Mouse (Mus musculus) neural tube, embryonic 12.5 days (tissue): Measurements from ENCODE around the gene Oas1a. TPM values are rescaled to one million over a fixed set of nuclear protein-coding genes. Genes with fewer than 3 reads are reported as not detected.

Experiments used
- ATAC-seq: fragments of 200-750 bp; cut with Nextera tagmentation; 2 replicates; pipeline ENCODE4 v1.8.0; 2017; ENCODE audit warnings: low read depth, mild to moderate bottlenecking, moderate TSS enrichment, moderate library complexity; ENCODE audit not compliant: low FRiP score
- H3K27ac ChIP-seq: fragments of 300-500 bp; sonication (generic); 2 replicates; pipeline ENCODE4 v1.5.1; 2016
- H3K27me3 ChIP-seq: fragments of 300-500 bp; sonication (generic); replicated peaks from 2 replicates; pipeline ENCODE4 v1.6.1; 2016; ENCODE audit warnings: mild to moderate bottlenecking
- H3K36me3 ChIP-seq: fragments of 300-500 bp; sonication (generic); 2 replicates; pipeline ENCODE4 v1.6.1; 2016; ENCODE audit warnings: mild to moderate bottlenecking
- H3K4me1 ChIP-seq: fragments of 300-500 bp; sonication (generic); 2 replicates; pipeline ENCODE4 v1.6.1; 2016
- H3K4me2 ChIP-seq: fragments of 300-500 bp; sonication (generic); replicated peaks from 2 replicates; pipeline ENCODE4 v1.6.1; 2016; ENCODE audit warnings: mild to moderate bottlenecking
- H3K4me3 ChIP-seq: fragments of 300-500 bp; sonication (generic); 2 replicates; pipeline ENCODE4 v1.5.1; 2016
- H3K9ac ChIP-seq: fragments of 300-500 bp; sonication (generic); 2 replicates; pipeline ENCODE4 v1.6.1; 2016; ENCODE audit warnings: mild to moderate bottlenecking
- H3K9me3 ChIP-seq: fragments of 300-500 bp; sonication (generic); 2 replicates; pipeline ENCODE4 v1.6.1; 2016; ENCODE audit warnings: mild to moderate bottlenecking
- WGBS: fragments of 180-500 bp; shearing (Covaris S2); methylation state at CpG from one replicate; pipeline ENCODE4 v1.1.7; 2016; 5-methylcytosine and 5-hydroxymethylcytosine counted together
- microRNA-seq: library from miRNA; unstranded; fragments of <30 nt; microRNA quantifications from one replicate; pipeline ENCODE4, GENCODE M21; 2017
- polyA plus RNA-seq: library from polyadenylated mRNA; unstranded; fragments of >200 nt; fragmentation: Nextera tagmentation; extraction: Ambion mirVana; gene quantifications from 2 replicates; pipeline ENCODE4 v1.2.1, GENCODE M21; 2016

Oas1a gene
- polyA plus RNA-seq, 1 experiment from 2014 or later = 0.79 TPM

GRCm38 (mm10) chr5:120865336-120865860, 41.9 kb downstream of the Oas1a start:
- no peak overlapping the region for H3K4me2 ChIP-seq
- no peak overlapping the region for H3K27ac ChIP-seq
- H3K36me3 ChIP-seq = no peaks in the 10 kb centered on the region
- H3K27me3 ChIP-seq = no peaks in the 10 kb centered on the region
- no peak overlapping the region for H3K9ac ChIP-seq
- WGBS = 67% methylated on average over 3 of the region's 3 CpGs
- H3K9me3 ChIP-seq = no peaks in the 10 kb centered on the region
- ATAC-seq = no peak
- H3K4me3 ChIP-seq = no peak overlapping the region
- H3K4me1 ChIP-seq = no peaks in the 10 kb centered on the region

GRCm38 (mm10) chr5:120861121-120861520, 46.2 kb downstream of the Oas1a start, which contains the start of gene Oas1h:
Gene Oas1h, plus strand, starts transcription at chr5:120861421.
- Histone ChIP-seq H3K4me2 (no peak within 1 kb of the TSS), H3K36me3 (no peaks in the 10 kb centered on the region), H3K27ac (no peak within 1 kb of the TSS), H3K9ac (no peak within 1 kb of the TSS), H3K4me1 (no peaks in the 10 kb centered on the region), H3K27me3 (no peaks in the 10 kb centered on the region), H3K9me3 (no peaks in the 10 kb centered on the region), H3K4me3 (no peak within 1 kb of the TSS)
- ATAC-seq = no peak
- WGBS = 45% methylated on average over 4 of the region's 4 CpGs

GRCm38 (mm10) chr5:120859241-120859640, 48.1 kb downstream of the Oas1a start:
- H3K4me1 ChIP-seq = no peaks in the 10 kb centered on the region
- no peak for ATAC-seq
- H3K27ac ChIP-seq = no peak overlapping the region
- H3K9ac ChIP-seq = no peak overlapping the region
- no peak overlapping the region for H3K4me2 ChIP-seq
- H3K27me3 ChIP-seq = no peaks in the 10 kb centered on the region
- no peak overlapping the region for H3K4me3 ChIP-seq
- WGBS = 85% methylated on average over 2 of the region's 2 CpGs
- no peaks in the 10 kb centered on the region for H3K36me3 ChIP-seq
- H3K9me3 ChIP-seq = peaks cover 3% of the 10 kb centered on the region

- H3K9ac ChIP-seq = no peak overlapping the region
- H3K27ac ChIP-seq = no peak overlapping the region
- no peak for ATAC-seq
- 66% methylated on average over 3 of the region's 3 CpGs for WGBS
- no peaks in the 10 kb centered on the region for H3K36me3 ChIP-seq
- H3K27me3 ChIP-seq = no peaks in the 10 kb centered on the region
- H3K4me1 ChIP-seq = no peaks in the 10 kb centered on the region
- H3K4me2 ChIP-seq = no peak overlapping the region
- peaks cover 11% of the 10 kb centered on the region for H3K9me3 ChIP-seq
- H3K4me3 ChIP-seq = no peak overlapping the region
Observed at GRCm38 (mm10) chr5:120849601-120850136, 57.7 kb downstream of the Oas1a start.

GRCm38 (mm10) chr5:120847067-120847466, 60.3 kb downstream of the Oas1a start, which contains the start of gene Oas1f:
Gene Oas1f, plus strand, starts transcription at chr5:120847367.
- Histone ChIP-seq H3K27me3 (no peaks in the 10 kb centered on the region), H3K9me3 (0 out of 2 replicates have a peak, but pooled peaks cover 3% of the 10 kb centered on the region), H3K4me2 (no peak within 1 kb of the TSS), H3K4me3 (no peak within 1 kb of the TSS), H3K4me1 (no peaks in the 10 kb centered on the region), H3K36me3 (no peaks in the 10 kb centered on the region), H3K9ac (no peak within 1 kb of the TSS), H3K27ac (no peak within 1 kb of the TSS)
- 89% methylated on average over 4 of the region's 4 CpGs for WGBS
- no peak for ATAC-seq

Small RNA genes lying within 50 kb of the gene (microRNA-seq; reads per million reads assigned to microRNA genes)
- gene Gm22907 = not detected

Other genes with a start within 250 kb of the Oas1a start
- gene Dtx1, start 195.6 kb downstream of the Oas1a start, polyA plus RNA-seq = 27.0 and 29.1 TPM in 2 replicates
- gene Oas2, start 157.7 kb downstream of the Oas1a start, polyA plus RNA-seq = 0.09 and 0.19 TPM in 2 replicates
- 0.23 and 0.47 TPM in 2 replicates for gene Oas3, start 129.9 kb downstream of the Oas1a start, polyA plus RNA-seq
- 0.24 TPM in 1 of 2 replicates, not detected in the other for gene Oas1e, start 112.0 kb downstream of the Oas1a start, polyA plus RNA-seq
- gene Oas1c, start 95.0 kb downstream of the Oas1a start, polyA plus RNA-seq = 0.33 and 0.58 TPM in 2 replicates
- gene Oas1f, start 60.2 kb downstream of the Oas1a start, polyA plus RNA-seq = not detected in 2 replicates
- not detected in 2 replicates for gene Oas1h, start 46.1 kb downstream of the Oas1a start, polyA plus RNA-seq
- gene Oas1g, start 19.9 kb downstream of the Oas1a start, polyA plus RNA-seq = 0.10 and 0.24 TPM in 2 replicates
- not detected in 2 replicates for gene Oas1d, start 7.0 kb upstream of the Oas1a start, polyA plus RNA-seq
- gene Rph3a, start 102.6 kb upstream of the Oas1a start, polyA plus RNA-seq = 3.7 and 4.4 TPM in 2 replicates